Mouse (Mus musculus) cerebellum, adult 2 months (tissue): ENCODE data around the gene Crlf1. TPM values are rescaled to one million over a fixed set of nuclear protein-coding genes. Genes with fewer than 3 reads are reported as not detected.

Source experiments
- DNase-seq, 2 experiments: peaks; one replicate each; pipeline ENCODE4 v3.0.0; 2021
- H3K27ac ChIP-seq: fragments of 200-500 bp; 2 replicates; pipeline ENCODE4 v1.5.1; 2012; ENCODE audit warnings: low read length, control low read depth, inconsistent platforms; ENCODE audit not compliant: insufficient read depth
- H3K27me3 ChIP-seq: fragments of 200-500 bp; 2 replicates; pipeline ENCODE4 v1.6.1; 2012; ENCODE audit warnings: inconsistent platforms, mild to moderate bottlenecking, low read length, moderate library complexity; ENCODE audit not compliant: control insufficient read depth, insufficient read depth
- H3K4me1 ChIP-seq: fragments of 200-500 bp; 2 replicates; pipeline ENCODE4 v1.6.1; 2011; ENCODE audit warnings: low read length; ENCODE audit not compliant: control insufficient read depth, insufficient read depth
- H3K4me3 ChIP-seq: fragments of 200-500 bp; replicated peaks from 2 replicates; pipeline ENCODE3; 2011; ENCODE audit warnings: mild to moderate bottlenecking, low read depth, low read length, control low read depth; ENCODE audit not compliant: insufficient read depth
- CTCF ChIP-seq: fragments of 200-500 bp; IDR thresholded peaks from 2 replicates; pipeline ENCODE4 v1.5.1; 2011; ENCODE audit warnings: low read depth, mild to moderate bottlenecking, control low read depth, low read length, moderate library complexity, borderline replicate concordance; ENCODE audit not compliant: insufficient read depth
- POLR2A ChIP-seq: fragments of 200-500 bp; IDR thresholded peaks from 2 replicates; pipeline ENCODE4 v1.6.1; 2011; ENCODE audit warnings: low read length, control low read depth, borderline replicate concordance; ENCODE audit not compliant: insufficient read depth
- WGBS: fragments of 180-500 bp; shearing (Covaris S2); methylation state at CpG from one replicate; pipeline ENCODE4 v1.1.7; 2018; 5-methylcytosine and 5-hydroxymethylcytosine counted together
- polyA plus RNA-seq: library from polyadenylated mRNA; depleted of rRNA; stranded (reverse); fragments of >200 nt; gene quantifications from 2 replicates; pipeline ENCODE4 v1.2.3, GENCODE M21; 2012

Gene Crlf1
- polyA plus RNA-seq, 1 experiment, result 4.0 TPM

GRCm38 (mm10) chr8:70457882-70458281 is 35.1 kb upstream of the Crlf1 start:
- TF ChIP-seq POLR2A, result no peak
- no peak for TF ChIP-seq CTCF
- peak overlapping the region; percentile 17; the same call in 1 of the 2 replicates for H3K27ac ChIP-seq
- DNase-seq, result no peak
- H3K27me3 ChIP-seq, result no peaks in the 10 kb centered on the region
- H3K4me3 ChIP-seq, result no peak overlapping the region
- peaks cover 64% of the 10 kb centered on the region for H3K4me1 ChIP-seq
- WGBS, result 86% methylated on average over 6 of the region's 6 CpGs

GRCm38 (mm10) chr8:70458462-70458861 is 34.5 kb upstream of the Crlf1 start:
- DNase-seq, result peak in 1 of 2 experiments; percentile 25
- H3K4me1 ChIP-seq, result peaks cover 67% of the 10 kb centered on the region
- H3K27ac ChIP-seq, result peak overlapping the region; percentile 17; the same call in 1 of the 2 replicates
- WGBS, result 39% methylated on average over 3 of the region's 3 CpGs
- H3K4me3 ChIP-seq, result no peak overlapping the region
- no peaks in the 10 kb centered on the region for H3K27me3 ChIP-seq
- TF ChIP-seq POLR2A (no peak), CTCF (no peak)

- Histone ChIP-seq H3K4me1 (peaks cover 67% of the 10 kb centered on the region), H3K27ac (peak overlapping the region; percentile 35), H3K27me3 (no peaks in the 10 kb centered on the region), H3K4me3 (no peak overlapping the region)
- TF ChIP-seq CTCF (0 out of 2 replicates have a peak, but pooled peaks have one; percentile 28), POLR2A (no peak)
- no peak for DNase-seq
- 89% methylated on average over 2 of the region's 2 CpGs for WGBS
These were observed 33.3 kb upstream of the Crlf1 start for GRCm38 (mm10) chr8:70459636-70460035.

- Histone ChIP-seq H3K27me3 (no peaks in the 10 kb centered on the region), H3K4me3 (no peak overlapping the region), H3K27ac (peak overlapping the region; percentile 35), H3K4me1 (peaks cover 71% of the 10 kb centered on the region)
- no peak for TF ChIP-seq POLR2A
- no peak for TF ChIP-seq CTCF
- 18% methylated on average over 5 of the region's 5 CpGs for WGBS
- DNase-seq, result no peak
These were observed 32.8 kb upstream of the Crlf1 start for GRCm38 (mm10) chr8:70460199-70460598.

GRCm38 (mm10) chr8:70460606-70461005 is 32.4 kb upstream of the Crlf1 start:
- Histone ChIP-seq H3K27ac (peak overlapping the region; percentile 35), H3K4me1 (peaks cover 72% of the 10 kb centered on the region), H3K4me3 (no peak overlapping the region), H3K27me3 (no peaks in the 10 kb centered on the region)
- no peak for TF ChIP-seq CTCF
- 11% methylated on average over 9 of the region's 9 CpGs for WGBS
- peak; percentile 69 to 77 for DNase-seq

DNA sequence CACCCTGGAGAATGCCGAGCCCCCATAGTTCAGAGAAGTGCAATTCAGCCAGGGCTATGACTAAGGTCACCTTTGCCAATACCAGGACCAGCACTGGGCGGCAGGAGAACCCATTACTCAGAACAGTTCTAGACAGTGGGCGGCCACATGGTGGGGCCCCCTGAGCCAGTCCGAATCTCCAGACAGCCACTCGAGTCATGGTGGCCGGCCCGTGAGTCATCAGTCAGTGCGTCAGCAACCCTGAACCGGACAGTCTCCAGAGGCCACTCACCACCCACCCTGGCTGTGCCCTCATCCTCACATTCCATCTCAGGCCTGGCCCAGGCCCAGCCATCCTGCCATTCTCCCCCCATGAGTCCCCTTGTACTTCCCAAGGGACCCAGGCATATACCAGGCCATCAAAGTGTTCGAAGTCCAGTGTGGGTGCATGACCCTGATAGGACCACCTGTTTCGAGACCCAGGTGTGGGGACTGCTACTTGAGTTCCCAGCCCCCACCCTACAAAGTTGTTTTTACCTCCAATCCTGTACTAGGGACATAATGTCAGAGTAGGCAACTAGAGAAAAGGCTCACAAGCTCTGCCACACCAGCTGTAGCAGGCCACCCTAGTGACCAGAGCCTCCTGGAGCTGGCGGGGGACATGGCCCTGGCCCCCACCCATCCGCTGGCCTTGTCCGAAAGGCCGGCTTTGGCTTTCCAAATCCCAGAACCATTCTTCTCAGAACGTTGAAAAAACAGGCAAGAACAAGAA is 31.0 kb upstream of the Crlf1 start:
- no peak overlapping the region for H3K27ac ChIP-seq
- peaks cover 76% of the 10 kb centered on the region for H3K4me1 ChIP-seq
- no peak for DNase-seq
- H3K4me3 ChIP-seq, result no peak overlapping the region
- TF ChIP-seq POLR2A (no peak), CTCF (no peak)
- H3K27me3 ChIP-seq, result no peaks in the 10 kb centered on the region
- 89% methylated on average over 16 of the region's 16 CpGs for WGBS

DNA sequence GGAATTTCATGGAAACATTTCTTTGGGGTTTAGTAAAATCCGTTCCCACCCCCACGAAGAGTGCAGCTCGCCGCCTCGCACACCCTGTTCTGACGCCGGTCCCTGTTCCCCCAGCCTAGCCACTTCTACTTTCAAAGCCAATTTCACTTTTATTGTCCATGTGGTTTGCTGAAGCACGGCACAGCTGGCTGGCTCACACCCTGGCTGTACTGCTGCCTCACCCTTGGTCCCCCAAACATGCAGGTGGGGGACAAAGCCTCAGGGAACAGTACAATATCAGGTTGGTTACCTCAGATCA is 30.5 kb upstream of the Crlf1 start:
- no peak overlapping the region for H3K4me3 ChIP-seq
- WGBS, result 94% methylated on average over 8 of the region's 8 CpGs
- no peak overlapping the region for H3K27ac ChIP-seq
- no peak for TF ChIP-seq CTCF
- TF ChIP-seq POLR2A, result no peak
- no peak for DNase-seq
- no peaks in the 10 kb centered on the region for H3K27me3 ChIP-seq
- peaks cover 79% of the 10 kb centered on the region for H3K4me1 ChIP-seq

DNA sequence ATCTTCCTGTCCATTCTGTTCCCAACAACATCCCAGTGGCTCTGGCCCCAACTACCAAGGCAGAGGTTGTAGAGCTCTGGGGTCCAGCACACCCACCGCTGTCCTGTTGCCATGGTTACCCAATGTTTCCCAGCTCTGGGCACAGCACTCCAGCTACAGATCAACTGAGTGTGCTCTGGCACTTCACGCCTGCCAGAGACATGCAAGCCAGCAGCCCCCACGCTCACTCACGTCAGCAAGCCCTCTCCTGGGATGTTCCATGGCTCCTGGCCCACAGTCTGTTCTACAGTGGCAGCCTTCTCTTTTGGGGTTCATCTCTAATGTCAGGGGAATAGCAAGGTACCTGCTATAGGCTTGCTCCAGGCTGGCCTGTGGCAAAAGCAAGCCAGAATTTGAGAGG is 29.7 kb upstream of the Crlf1 start:
- H3K4me3 ChIP-seq, result no peak overlapping the region
- peak in 1 of 2 experiments; percentile 65 for DNase-seq
- peaks cover 79% of the 10 kb centered on the region for H3K4me1 ChIP-seq
- 13% methylated on average over 4 of the region's 4 CpGs for WGBS
- H3K27ac ChIP-seq, result no peak overlapping the region
- H3K27me3 ChIP-seq, result no peaks in the 10 kb centered on the region
- no peak for TF ChIP-seq CTCF
- TF ChIP-seq POLR2A, result no peak
